ENCODE assay signal across 25 mouse cellular contexts in the genomic region with DNA sequence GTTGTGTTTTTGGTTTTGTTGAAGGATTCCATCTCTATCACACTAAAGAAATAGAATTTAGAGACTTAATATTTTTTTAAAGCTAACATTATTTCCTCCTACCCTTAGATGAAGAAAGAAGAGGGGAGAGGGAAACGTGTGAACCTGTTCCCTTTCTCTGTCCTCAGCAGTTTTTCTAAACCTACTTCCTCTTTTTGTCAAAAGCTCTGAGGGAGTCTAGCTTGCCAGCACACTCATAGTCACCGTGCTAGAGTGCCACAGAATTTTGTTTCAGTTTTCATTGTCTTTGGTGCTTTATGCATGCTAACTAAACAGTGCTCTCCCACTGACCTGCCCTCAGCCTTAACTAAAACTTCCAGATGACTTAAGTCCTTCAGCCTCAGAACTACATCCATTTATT. TPM values are rescaled to one million over a fixed set of nuclear protein-coding genes. Genes with fewer than 3 reads are reported as not detected.
DNase-seq lines count a peak whose midpoint lies in the region; ATAC-seq and TF ChIP-seq lines count a peak whose summit lies in the region.
"Had no signal": no experiment of that assay in that cellular context is flagged by ENCODE, and none has a peak within 500 bp of the region (broad histone marks: within the 10 kb centered on the region; RNA-seq: fewer than 3 reads in every experiment).

No protein-coding gene starts in this region.

- WGBS in liver, postnatal 0 days (ENCODE audit: insufficient replicate concordance), result 9% methylated on average over 2 of the region's 2 CpGs
- WGBS in liver, embryonic 12.5 days (ENCODE audit: insufficient replicate concordance), result 12% methylated on average over 2 of the region's 2 CpGs
- WGBS in kidney, embryonic 15.5 days, result 35% methylated on average over 2 of the region's 2 CpGs

- no peak overlapping the region for H3K27ac ChIP-seq in liver, postnatal 0 days (ENCODE audit: low read depth)
- H3K27ac ChIP-seq in liver, embryonic 12.5 days, result no peak overlapping the region
- H3K27ac ChIP-seq in kidney, embryonic 15.5 days, result no peak overlapping the region
- H3K27ac ChIP-seq: embryonic facial prominence, embryonic 10.5 days; heart, adult 2 months; heart, embryonic 15.5 days; hindbrain, embryonic 12.5 days; limb, embryonic 12.5 days; liver, embryonic 15.5 days; neural tube, embryonic 15.5 days had no signal

- H3K9me3 ChIP-seq in liver, postnatal 0 days (ENCODE audit: low read length), result no peaks in the 10 kb centered on the region
- H3K9me3 ChIP-seq in liver, embryonic 12.5 days (replicated peaks), result no peaks in the 10 kb centered on the region
- no peaks in the 10 kb centered on the region for H3K9me3 ChIP-seq in kidney, embryonic 15.5 days (replicated peaks)
- H3K9me3 ChIP-seq: embryonic facial prominence, embryonic 10.5 days; heart, embryonic 15.5 days; hindbrain, embryonic 12.5 days; limb, embryonic 12.5 days; liver, embryonic 15.5 days; neural tube, embryonic 15.5 days had no signal

- peak overlapping the region; percentile 26 for H3K4me2 ChIP-seq in liver, postnatal 0 days (ENCODE audit: low read depth, low read length)
- no peak overlapping the region for H3K4me2 ChIP-seq in liver, embryonic 12.5 days
- H3K4me2 ChIP-seq in kidney, embryonic 15.5 days, result no peak overlapping the region
- H3K4me2 ChIP-seq: heart, embryonic 15.5 days; hindbrain, embryonic 12.5 days; limb, embryonic 12.5 days; liver, embryonic 15.5 days; neural tube, embryonic 15.5 days had no signal

- H3K27me3 ChIP-seq in liver, postnatal 0 days (ENCODE audit: insufficient read depth, low read length), result no peaks in the 10 kb centered on the region
- no peaks in the 10 kb centered on the region for H3K27me3 ChIP-seq in liver, embryonic 12.5 days (replicated peaks)
- H3K27me3 ChIP-seq in kidney, embryonic 15.5 days, result no peaks in the 10 kb centered on the region
- H3K27me3 ChIP-seq: heart, embryonic 15.5 days; hindbrain, embryonic 12.5 days; limb, embryonic 12.5 days; liver, embryonic 15.5 days; neural tube, embryonic 15.5 days had no signal

- no peak for ATAC-seq in liver, postnatal 0 days
- no peak for ATAC-seq in liver, embryonic 12.5 days
- peak; percentile 95 for ATAC-seq in common myeloid progenitor, adult 5-6 weeks (replicated peaks; ENCODE audit: low read depth, poor library complexity, severe bottlenecking)
- ATAC-seq in monocyte, adult 5-6 weeks (replicated peaks; ENCODE audit: insufficient number of reproducible peaks, low FRiP score, low TSS enrichment, poor library complexity, severe bottlenecking), result peak; percentile 70; the same call in 1 of the 2 replicates
- ATAC-seq in kidney, embryonic 15.5 days (replicated peaks; ENCODE audit: low FRiP score), result no peak
- ATAC-seq in activated CD4-positive, CD25-positive, alpha-beta regulatory T cell, adult 4 months, result no peak

- DNase-seq in liver, postnatal 0 days, result no peak
- DNase-seq in B cell, adult 2 months, result peak; percentile 17 to 22
- DNase-seq in heart, postnatal 10 days, result no peak
- DNase-seq: adrenal gland, postnatal 36 days; cerebellum, adult 18-20 months; cerebellum, postnatal 25 days; gastrocnemius, postnatal 10 days; heart, adult 2 months; kidney, adult 2 months; kidney, postnatal 36 days; midbrain, embryonic 14.5 days; right cerebral cortex, postnatal 14 days; spleen, adult 18-20 months; thymus, adult 2 months had no signal

- no peak for TF ChIP-seq CTCF in liver, postnatal 0 days (IDR thresholded peaks at IDR 0.05; ENCODE audit: low read depth)

- intact Hi-C loops in heart, postnatal 10 days (cut with DNase I), result no loop called here

- H3K9ac ChIP-seq in liver, postnatal 0 days (replicated peaks), result no peak overlapping the region
- H3K9ac ChIP-seq in liver, embryonic 12.5 days, result no peak overlapping the region
- no peak overlapping the region for H3K9ac ChIP-seq in kidney, embryonic 15.5 days
- H3K9ac ChIP-seq: heart, embryonic 15.5 days; hindbrain, embryonic 12.5 days; limb, embryonic 12.5 days; liver, embryonic 15.5 days; neural tube, embryonic 15.5 days had no signal

- no peaks in the 10 kb centered on the region; the same call in 1 of the 2 replicates for H3K4me1 ChIP-seq in liver, postnatal 0 days (ENCODE audit: insufficient read depth)
- no peaks in the 10 kb centered on the region for H3K4me1 ChIP-seq in liver, embryonic 12.5 days
- no peaks in the 10 kb centered on the region for H3K4me1 ChIP-seq in kidney, embryonic 15.5 days
- H3K4me1 ChIP-seq: heart, embryonic 15.5 days; hindbrain, embryonic 12.5 days; liver, embryonic 15.5 days; neural tube, embryonic 15.5 days had no signal

- TF ChIP-seq EP300 in liver, postnatal 0 days (IDR thresholded peaks at IDR 0.05; ENCODE audit: low read depth), result no peak

- no peak overlapping the region; the same call in 1 of the 2 replicates for H3K4me3 ChIP-seq in liver, postnatal 0 days (ENCODE audit: low read depth, low read length)
- H3K4me3 ChIP-seq in liver, embryonic 12.5 days, result no peak overlapping the region
- H3K4me3 ChIP-seq in kidney, embryonic 15.5 days (replicated peaks), result no peak overlapping the region
- H3K4me3 ChIP-seq: embryonic facial prominence, embryonic 10.5 days; heart, adult 2 months; heart, embryonic 15.5 days; hindbrain, embryonic 12.5 days; limb, embryonic 12.5 days; liver, embryonic 15.5 days; neural tube, embryonic 15.5 days had no signal

- H3K36me3 ChIP-seq in liver, postnatal 0 days (replicated peaks; ENCODE audit: insufficient read depth, low read length), result no peaks in the 10 kb centered on the region
- H3K36me3 ChIP-seq in liver, embryonic 12.5 days, result no peaks in the 10 kb centered on the region
- no peaks in the 10 kb centered on the region for H3K36me3 ChIP-seq in kidney, embryonic 15.5 days
- H3K36me3 ChIP-seq: embryonic facial prominence, embryonic 10.5 days; heart, embryonic 15.5 days; hindbrain, embryonic 12.5 days; limb, embryonic 12.5 days; liver, embryonic 15.5 days; neural tube, embryonic 15.5 days had no signal

RNA-seq across cellular contexts. Expression of gene Lpar1, which starts 32.2 kb away (rescaled TPM):
- 2.4 TPM in 2 replicates for polyA plus RNA-seq in liver, postnatal 0 days (2015; fragmentation: Nextera tagmentation; extraction: Ambion mirVana)
- polyA plus RNA-seq in liver, embryonic 12.5 days (2016; fragmentation: Nextera tagmentation; extraction: Ambion mirVana), result 8.8 and 10.9 TPM in 2 replicates
- 0.50 and 10.9 TPM in 2 replicates for total RNA-seq in common myeloid progenitor, adult 5-6 weeks (2017)
- total RNA-seq in monocyte, adult 5-6 weeks (2017), result 0.19 TPM in 1 of 3 replicates, not detected in the others
- 30.5 and 40.9 TPM in 2 replicates for polyA plus RNA-seq in kidney, embryonic 15.5 days (2015; fragmentation: Nextera tagmentation; extraction: Ambion mirVana)
- polyA plus RNA-seq in activated CD4-positive, CD25-positive, alpha-beta regulatory T cell, adult 4 months (2017; shearing (Covaris generic)), result not detected
- total RNA-seq in heart, postnatal 10 days (2021), result 10 to 100 TPM; 20.6 to 25.3 TPM

Comparison
In these comparisons a context has a peak if more than half of its experiments do, and no peak if none do; other contexts are left out.
1. ATAC-seq: peak in common myeloid progenitor, adult 5-6 weeks (single experiment) and monocyte, adult 5-6 weeks (single experiment); none in liver, postnatal 0 days (single experiment), liver, embryonic 12.5 days (single experiment), kidney, embryonic 15.5 days (single experiment) and activated CD4-positive, CD25-positive, alpha-beta regulatory T cell, adult 4 months (single experiment).
2. DNase-seq: peak in B cell, adult 2 months (2 of 2); none in liver, postnatal 0 days (single experiment) and heart, postnatal 10 days (0 of 2).